Mouse (Mus musculus) forebrain, embryonic 16.5 days (tissue): ENCODE measurements around the gene Dusp1. TPM values are rescaled to one million over a fixed set of nuclear protein-coding genes. Genes with fewer than 3 reads are reported as not detected.

Experiments used
- ATAC-seq: fragments of 200-750 bp; cut with Nextera tagmentation; 2 replicates; pipeline ENCODE4 v1.8.0; 2017; ENCODE audit warnings: mild to moderate bottlenecking, moderate library complexity
- H3K27ac ChIP-seq: fragments of 300-500 bp; sonication (generic); 2 replicates; pipeline ENCODE4 v1.5.1; 2014; ENCODE audit warnings: low read length, control low read depth
- H3K27me3 ChIP-seq: fragments of 300-500 bp; sonication (generic); replicated peaks from 2 replicates; pipeline ENCODE4 v1.6.1; 2014; ENCODE audit warnings: low read length; ENCODE audit not compliant: control insufficient read depth, insufficient read depth
- H3K36me3 ChIP-seq: fragments of 300-500 bp; sonication (generic); 2 replicates; pipeline ENCODE4 v1.6.1; 2014; ENCODE audit not compliant: control insufficient read depth, insufficient read depth
- H3K4me1 ChIP-seq: fragments of 300-500 bp; sonication (generic); replicated peaks from 2 replicates; pipeline ENCODE4 v1.6.1; 2014; ENCODE audit warnings: low read length; ENCODE audit not compliant: control insufficient read depth, insufficient read depth
- H3K4me2 ChIP-seq: fragments of 300-500 bp; sonication (generic); 2 replicates; pipeline ENCODE4 v1.6.1; 2014; ENCODE audit warnings: mild to moderate bottlenecking, low read length, control low read depth
- H3K4me3 ChIP-seq: fragments of 300-500 bp; sonication (generic); replicated peaks from 2 replicates; pipeline ENCODE4 v1.5.1; 2014; ENCODE audit warnings: mild to moderate bottlenecking, low read length, control low read depth
- H3K9ac ChIP-seq: fragments of 300-500 bp; sonication (generic); replicated peaks from 2 replicates; pipeline ENCODE4 v1.6.1; 2014; ENCODE audit warnings: low read depth, low read length, control low read depth
- H3K9me3 ChIP-seq: fragments of 300-500 bp; sonication (generic); 2 replicates; pipeline ENCODE4 v1.6.1; 2016; ENCODE audit warnings: low read length; ENCODE audit not compliant: control insufficient read depth
- WGBS: fragments of 180-500 bp; shearing (Covaris S2); extraction: QIAGEN DNeasy Blood & Tissue Kit; methylation state at CpG from one replicate; pipeline ENCODE4 v1.1.7; 2014; 5-methylcytosine and 5-hydroxymethylcytosine counted together
- polyA plus RNA-seq: library from polyadenylated mRNA; unstranded; fragments of >200 nt; fragmentation: Nextera tagmentation; extraction: Ambion mirVana; gene quantifications from 2 replicates; pipeline ENCODE4 v1.2.1, GENCODE M21; 2015

Gene Dusp1
- polyA plus RNA-seq, 1 experiment from 2014 or later = 44.1 TPM

- WGBS = 96% methylated on average over 9 of the region's 9 CpGs
- no peak overlapping the region for H3K27ac ChIP-seq
- no peak overlapping the region for H3K4me2 ChIP-seq
- H3K9me3 ChIP-seq = no peaks in the 10 kb centered on the region
- H3K27me3 ChIP-seq = no peaks in the 10 kb centered on the region
- no peaks in the 10 kb centered on the region for H3K36me3 ChIP-seq
- H3K9ac ChIP-seq = no peak overlapping the region
- no peak for ATAC-seq
- no peaks in the 10 kb centered on the region for H3K4me1 ChIP-seq
- H3K4me3 ChIP-seq = no peak overlapping the region
Observed at GRCm38 (mm10) chr17:26527291-26527690, 34.6 kb downstream of the Dusp1 start.

DNA sequence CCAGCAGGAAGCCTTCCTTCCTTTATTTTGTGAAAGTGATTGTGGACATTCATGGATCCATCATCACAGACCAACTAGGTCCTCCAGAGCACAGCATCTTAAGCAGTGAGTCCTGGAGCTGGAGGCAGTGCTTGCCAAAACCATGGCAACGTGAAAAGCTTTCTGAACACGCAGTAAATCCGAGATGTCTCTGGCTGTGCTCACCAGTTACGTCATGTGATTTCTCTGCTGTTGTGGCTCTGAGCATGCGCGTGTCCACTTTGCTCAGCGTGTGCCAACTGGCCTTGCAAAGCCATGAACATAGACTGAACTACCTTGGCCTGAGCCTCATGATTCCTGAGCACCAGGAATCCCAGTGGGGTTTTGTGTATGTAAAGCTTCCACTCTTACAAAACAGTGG, 36.6 kb downstream of the Dusp1 start:
- 65% methylated on average over 7 of the region's 7 CpGs for WGBS
- no peak for ATAC-seq
- Histone ChIP-seq H3K27ac (no peak overlapping the region), H3K27me3 (no peaks in the 10 kb centered on the region), H3K36me3 (no peaks in the 10 kb centered on the region), H3K9ac (no peak overlapping the region), H3K9me3 (no peaks in the 10 kb centered on the region), H3K4me2 (no peak overlapping the region), H3K4me3 (no peak overlapping the region), H3K4me1 (no peaks in the 10 kb centered on the region)

DNA sequence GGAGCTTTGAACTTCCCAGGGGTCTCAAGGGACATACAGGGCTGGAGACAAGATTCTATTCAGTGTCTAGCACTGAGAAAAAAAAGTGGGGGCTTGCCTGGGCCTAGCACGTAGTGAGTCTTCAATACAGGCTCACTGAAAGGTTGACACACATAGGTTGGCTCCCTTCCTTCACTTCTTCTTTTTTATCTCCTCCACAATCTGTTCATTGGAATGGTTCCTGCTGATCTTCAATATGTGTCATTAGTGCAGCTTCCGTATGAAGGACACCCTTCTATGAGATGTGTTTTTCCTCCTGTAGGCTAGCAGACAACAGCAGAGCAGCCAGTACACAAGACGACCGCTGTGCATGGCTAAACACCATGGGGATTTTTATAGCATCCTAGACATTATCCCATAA, 37.1 kb downstream of the Dusp1 start:
- Histone ChIP-seq H3K9me3 (no peaks in the 10 kb centered on the region), H3K4me1 (no peaks in the 10 kb centered on the region), H3K4me3 (no peak overlapping the region), H3K27me3 (no peaks in the 10 kb centered on the region), H3K9ac (no peak overlapping the region), H3K4me2 (no peak overlapping the region), H3K36me3 (no peaks in the 10 kb centered on the region), H3K27ac (no peak overlapping the region)
- WGBS = 83% methylated on average over 4 of the region's 4 CpGs
- ATAC-seq = no peak

- no peak for ATAC-seq
- H3K27ac ChIP-seq = no peak overlapping the region
- no peak overlapping the region for H3K4me3 ChIP-seq
- H3K4me1 ChIP-seq = no peaks in the 10 kb centered on the region
- no peaks in the 10 kb centered on the region for H3K9me3 ChIP-seq
- no peaks in the 10 kb centered on the region for H3K36me3 ChIP-seq
- no peaks in the 10 kb centered on the region for H3K27me3 ChIP-seq
- no peak overlapping the region for H3K4me2 ChIP-seq
- H3K9ac ChIP-seq = no peak overlapping the region
Observed at GRCm38 (mm10) chr17:26524316-26524715, 37.6 kb downstream of the Dusp1 start.

GRCm38 (mm10) chr17:26522711-26523110, 39.2 kb downstream of the Dusp1 start:
- no peak for ATAC-seq
- no peaks in the 10 kb centered on the region for H3K27me3 ChIP-seq
- H3K27ac ChIP-seq = no peak overlapping the region
- no peak overlapping the region for H3K4me3 ChIP-seq
- H3K9me3 ChIP-seq = no peaks in the 10 kb centered on the region
- H3K36me3 ChIP-seq = no peaks in the 10 kb centered on the region
- H3K4me1 ChIP-seq = no peaks in the 10 kb centered on the region
- no peak overlapping the region for H3K4me2 ChIP-seq
- WGBS = 71% methylated on average over 4 of the region's 4 CpGs
- H3K9ac ChIP-seq = no peak overlapping the region

DNA sequence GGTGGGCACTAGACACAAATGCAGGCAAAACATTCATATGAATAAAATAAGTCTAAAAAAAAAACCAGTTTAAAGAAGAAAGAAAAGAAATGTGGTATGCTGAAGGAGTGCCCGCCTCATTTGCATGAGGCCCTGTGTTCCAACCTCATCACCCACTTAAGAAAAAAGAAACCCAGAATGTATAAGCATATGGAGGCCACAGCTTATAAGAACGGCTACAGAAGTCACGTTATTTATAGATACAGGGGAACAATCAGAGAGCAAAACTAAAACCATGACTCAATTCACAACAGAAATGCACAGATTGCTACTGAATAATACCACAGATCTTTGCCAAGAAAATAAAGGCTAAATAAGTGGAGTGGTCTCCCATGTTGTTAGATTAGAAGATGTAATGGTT, 43.6 kb downstream of the Dusp1 start:
- WGBS = 77% methylated on average over 3 of the region's 3 CpGs
- no peak for ATAC-seq

GRCm38 (mm10) chr17:26515675-26516074, 46.3 kb downstream of the Dusp1 start:
- no peaks in the 10 kb centered on the region for H3K27me3 ChIP-seq
- 86% methylated on average over 4 of the region's 4 CpGs for WGBS
- no peak for ATAC-seq

More for the DNA sequence above, 43.6 kb downstream of the Dusp1 start:
- Histone ChIP-seq H3K4me3 (no peak overlapping the region), H3K36me3 (no peaks in the 10 kb centered on the region), H3K9me3 (no peaks in the 10 kb centered on the region), H3K27ac (no peak overlapping the region), H3K4me2 (no peak overlapping the region), H3K27me3 (no peaks in the 10 kb centered on the region), H3K4me1 (no peaks in the 10 kb centered on the region), H3K9ac (no peak overlapping the region)

DNA sequence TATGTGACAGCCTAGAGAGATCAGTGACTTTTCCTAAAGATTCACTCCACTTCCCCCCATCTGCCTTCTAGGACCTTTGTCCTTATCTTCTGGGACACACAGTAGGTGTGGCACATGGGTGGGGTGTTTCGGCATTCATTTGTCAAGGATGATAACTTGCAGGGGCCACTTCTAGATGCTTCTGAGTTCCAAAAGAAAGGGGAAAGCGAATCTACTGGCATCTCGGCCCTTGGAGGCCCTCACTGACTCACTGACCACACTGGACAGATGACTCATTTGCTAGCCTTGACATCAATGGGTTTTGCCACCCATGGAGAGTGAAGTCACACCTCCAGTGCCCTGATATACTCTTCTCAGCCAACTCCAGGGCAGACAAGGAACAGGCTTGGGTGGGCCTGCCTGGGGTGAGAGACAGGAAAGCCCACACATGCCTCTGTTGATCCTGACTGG, 47.3 kb downstream of the Dusp1 start:
- no peaks in the 10 kb centered on the region for H3K9me3 ChIP-seq
- H3K27me3 ChIP-seq = no peaks in the 10 kb centered on the region
- no peaks in the 10 kb centered on the region for H3K36me3 ChIP-seq
- no peak for ATAC-seq
- no peak overlapping the region for H3K4me2 ChIP-seq
- no peak overlapping the region for H3K4me3 ChIP-seq
- 91% methylated on average over 3 of the region's 3 CpGs for WGBS
- peaks cover 7% of the 10 kb centered on the region; the same call in 1 of the 2 replicates for H3K4me1 ChIP-seq
- H3K9ac ChIP-seq = no peak overlapping the region
- H3K27ac ChIP-seq = no peak overlapping the region

More at GRCm38 (mm10) chr17:26515675-26516074, 46.3 kb downstream of the Dusp1 start:
- Histone ChIP-seq H3K36me3 (no peaks in the 10 kb centered on the region), H3K4me3 (no peak overlapping the region), H3K4me2 (no peak overlapping the region), H3K9ac (no peak overlapping the region), H3K4me1 (peaks cover 7% of the 10 kb centered on the region; the same call in 1 of the 2 replicates), H3K9me3 (no peaks in the 10 kb centered on the region), H3K27ac (no peak overlapping the region)

DNA sequence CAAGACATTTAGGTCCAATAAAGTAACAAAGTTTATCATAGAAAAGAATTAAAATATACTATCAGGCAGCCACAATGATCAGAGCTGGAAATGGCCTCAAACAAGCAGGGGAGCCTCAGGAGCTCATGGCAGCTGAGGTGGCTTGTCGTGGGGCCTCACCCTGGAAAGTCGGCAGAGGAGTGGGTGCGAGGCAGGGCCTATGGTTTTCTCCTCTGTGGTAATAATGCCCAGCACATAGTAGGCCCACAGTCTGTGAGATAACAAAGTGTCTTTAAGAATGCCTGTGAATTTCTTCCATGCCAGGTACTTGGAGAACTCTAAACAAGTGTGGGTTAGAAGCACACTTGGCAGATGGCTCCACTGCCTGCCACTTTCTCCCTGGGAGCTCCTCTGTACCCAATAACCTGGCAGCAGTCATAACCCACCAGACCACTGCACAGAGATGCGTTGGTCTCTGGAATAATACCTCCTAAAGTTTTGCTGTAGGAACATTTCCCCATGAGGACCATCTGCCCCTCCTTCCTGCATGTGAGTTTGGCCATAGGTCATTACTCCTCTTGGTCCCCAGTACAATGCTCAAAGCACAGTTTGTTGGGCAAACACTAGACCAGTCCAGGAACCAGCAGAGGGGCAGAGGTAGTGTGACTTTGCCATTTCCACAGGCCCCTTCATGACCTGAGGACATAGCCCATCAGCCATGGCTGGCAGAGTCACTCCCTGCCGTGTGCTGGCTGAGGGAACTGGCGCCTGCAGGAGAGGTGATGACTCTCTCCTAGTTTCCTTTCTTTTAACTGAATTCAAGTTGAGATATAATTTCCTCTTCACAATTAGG, 48.3 kb downstream of the Dusp1 start:
- Histone ChIP-seq H3K4me1 (peaks cover 10% of the 10 kb centered on the region; the same call in 1 of the 2 replicates), H3K36me3 (no peaks in the 10 kb centered on the region), H3K9ac (no peak overlapping the region), H3K27me3 (no peaks in the 10 kb centered on the region), H3K27ac (no peak overlapping the region), H3K4me3 (no peak overlapping the region), H3K9me3 (no peaks in the 10 kb centered on the region), H3K4me2 (no peak overlapping the region)
- 75% methylated on average over 6 of the region's 6 CpGs for WGBS
- no peak for ATAC-seq
